In the genomic region with DNA sequence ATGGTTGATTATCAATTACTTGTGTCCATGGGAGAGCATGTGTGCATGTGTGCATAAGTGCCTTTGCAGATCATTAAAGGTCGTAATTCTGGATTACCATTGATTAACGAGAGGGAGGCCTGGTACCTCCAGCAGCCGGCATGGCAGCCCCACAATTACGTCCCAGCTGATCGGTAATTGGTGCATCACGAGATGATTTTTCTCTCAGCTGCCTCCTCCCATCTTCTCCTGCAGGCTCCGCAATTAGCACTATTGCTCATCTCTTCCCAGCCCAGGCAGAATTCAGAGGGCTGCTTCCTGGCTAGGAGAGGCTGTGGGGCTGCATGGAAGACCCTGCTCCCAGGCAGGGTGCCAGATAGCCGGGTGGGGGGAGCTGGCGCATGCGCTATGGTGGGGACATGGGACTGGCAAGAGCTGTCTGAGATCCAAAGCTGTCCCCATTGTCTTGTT, we compare ENCODE assay signal across 7 mouse cellular contexts. TPM values are rescaled to one million over a fixed set of nuclear protein-coding genes. Genes with fewer than 3 reads are reported as not detected.
DNase-seq lines count a peak whose midpoint lies in the region; ATAC-seq and TF ChIP-seq lines count a peak whose summit lies in the region.

No protein-coding gene starts in this region.

- in situ Hi-C loops in ES-E14 (cut with MboI; ENCODE audit: low sequenced_read_pairs in 2 of 2, unreplicated experiment in 2 of 2): no loop called here

- peak; percentile 85 for ATAC-seq in hindbrain, embryonic 12.5 days (ENCODE audit: low FRiP score)
- peak; percentile 38 for ATAC-seq in midbrain, embryonic 11.5 days (ENCODE audit: low FRiP score)
- ATAC-seq in heart, embryonic 12.5 days (ENCODE audit: insufficient number of reproducible peaks, low FRiP score): no peak

- H3K4me1 ChIP-seq in E14TG2a.4 (replicated peaks; ENCODE audit: low read depth, low read length) (peaks cover 94% of the 10 kb centered on the region), ES-E14 (ENCODE audit: control insufficient read depth in 2 of 2, insufficient read depth in 2 of 2, low read length in 2 of 2, poor library complexity in 1 of 2) (peaks cover 22 to 43% of the 10 kb centered on the region in 2 experiments)
- peaks cover 24% of the 10 kb centered on the region for H3K4me1 ChIP-seq in hindbrain, embryonic 12.5 days
- H3K4me1 ChIP-seq in midbrain, embryonic 11.5 days (ENCODE audit: control insufficient read depth, insufficient read depth, low read length): peaks cover 16% of the 10 kb centered on the region
- peaks cover 31% of the 10 kb centered on the region for H3K4me1 ChIP-seq in heart, embryonic 12.5 days (replicated peaks)

- WGBS in hindbrain, embryonic 12.5 days: 34% methylated on average over 10 of the region's 10 CpGs
- 58% methylated on average over 10 of the region's 10 CpGs for WGBS in midbrain, embryonic 11.5 days
- WGBS in heart, embryonic 12.5 days: 63% methylated on average over 10 of the region's 10 CpGs

- H3K4me3 ChIP-seq in E14TG2a.4 (replicated peaks; ENCODE audit: low read length) (peak overlapping the region; percentile 80), ES-E14 (ENCODE audit: insufficient read depth in 1 of 2, low read depth in 1 of 2, low read length in 2 of 2, poor library complexity in 1 of 2, severe bottlenecking in 1 of 2) (peak overlapping the region; percentile 48 to 60)
- H3K4me3 ChIP-seq in hindbrain, embryonic 12.5 days: no peak overlapping the region
- H3K4me3 ChIP-seq in midbrain, embryonic 11.5 days (ENCODE audit: low read depth, low read length): no peak overlapping the region
- H3K4me3 ChIP-seq in heart, embryonic 12.5 days: no peak overlapping the region

- no peaks in the 10 kb centered on the region for H3K36me3 ChIP-seq in E14TG2a.4 (ENCODE audit: insufficient read depth, low read length)
- H3K36me3 ChIP-seq in ES-E14 (ENCODE audit: control insufficient read depth, insufficient read depth, low read length, poor library complexity, severe bottlenecking): no peaks in the 10 kb centered on the region
- H3K36me3 ChIP-seq in hindbrain, embryonic 12.5 days: no peaks in the 10 kb centered on the region
- H3K36me3 ChIP-seq in midbrain, embryonic 11.5 days (ENCODE audit: control insufficient read depth, insufficient read depth, low read length): no peaks in the 10 kb centered on the region
- no peaks in the 10 kb centered on the region for H3K36me3 ChIP-seq in heart, embryonic 12.5 days

- H3K4me2 ChIP-seq in hindbrain, embryonic 12.5 days (replicated peaks): peak overlapping the region; percentile 30
- no peak overlapping the region for H3K4me2 ChIP-seq in midbrain, embryonic 11.5 days
- H3K4me2 ChIP-seq in heart, embryonic 12.5 days: no peak overlapping the region

- peak overlapping the region; percentile 96; the same call in 1 of the 2 replicates for H3K27ac ChIP-seq in ES-E14 (ENCODE audit: insufficient read depth, low read depth, low read length, poor library complexity, severe bottlenecking)
- H3K27ac ChIP-seq in hindbrain, embryonic 12.5 days: peak overlapping the region; percentile 90
- H3K27ac ChIP-seq in midbrain, embryonic 11.5 days (ENCODE audit: low read depth, low read length): peak overlapping the region; percentile 58
- no peak overlapping the region for H3K27ac ChIP-seq in heart, embryonic 12.5 days (ENCODE audit: poor library complexity, severe bottlenecking)

- TF ChIP-seq CTCF in E14TG2a.4 (conservative IDR thresholded peaks at IDR 0.05; ENCODE audit: low read length): no peak

- no peak for DNase-seq in ES-E14 (ENCODE audit: low read depth, low spot score)
- DNase-seq in midbrain, embryonic 11.5 days (ENCODE audit: low spot score, missing footprints): peak; percentile 86
- DNase-seq in thymus, postnatal 10 days (ENCODE audit: low spot score in 2 of 2): no peak
- DNase-seq in adrenal gland, adult 18-20 months (ENCODE audit: low spot score in 2 of 2): no peak

- H3K9me3 ChIP-seq in E14TG2a.4 (ENCODE audit: low read length): no peaks in the 10 kb centered on the region
- no peaks in the 10 kb centered on the region for H3K9me3 ChIP-seq in ES-E14 (ENCODE audit: control insufficient read depth, insufficient read depth, low read depth, low read length)
- H3K9me3 ChIP-seq in hindbrain, embryonic 12.5 days (replicated peaks): no peaks in the 10 kb centered on the region
- no peaks in the 10 kb centered on the region for H3K9me3 ChIP-seq in midbrain, embryonic 11.5 days (ENCODE audit: control insufficient read depth, low read length)
- H3K9me3 ChIP-seq in heart, embryonic 12.5 days (replicated peaks): no peaks in the 10 kb centered on the region

- no peaks in the 10 kb centered on the region for H3K27me3 ChIP-seq in E14TG2a.4 (ENCODE audit: insufficient read depth, low read length)
- H3K27me3 ChIP-seq in hindbrain, embryonic 12.5 days: peaks cover 29% of the 10 kb centered on the region
- peaks cover 8% of the 10 kb centered on the region; the same call in 1 of the 2 replicates for H3K27me3 ChIP-seq in midbrain, embryonic 11.5 days (ENCODE audit: control insufficient read depth, insufficient read depth, low read length)
- H3K27me3 ChIP-seq in heart, embryonic 12.5 days (replicated peaks): no peaks in the 10 kb centered on the region

- peak overlapping the region; percentile 78; the same call in 1 of the 2 replicates for H3K9ac ChIP-seq in ES-E14 (ENCODE audit: insufficient read depth, low read depth, low read length, poor library complexity, severe bottlenecking)
- 0 out of 2 replicates have a peak overlapping the region, but pooled peaks have one; percentile 41 for H3K9ac ChIP-seq in hindbrain, embryonic 12.5 days
- H3K9ac ChIP-seq in midbrain, embryonic 11.5 days (ENCODE audit: low read length): peak overlapping the region; percentile 25
- no peak overlapping the region for H3K9ac ChIP-seq in heart, embryonic 12.5 days

TF ChIP-seq in ES-E14, 5 proteins besides CTCF, POLR2A, EP300 and RAD21:
- TF ChIP-seq HCFC1 (IDR thresholded peaks at IDR 0.05; ENCODE audit: borderline replicate concordance, insufficient read depth, low read length) (no peak), MAFK (IDR thresholded peaks at IDR 0.05; ENCODE audit: insufficient read depth, low read depth, low read length) (no peak), ZNF384 (IDR thresholded peaks at IDR 0.05; ENCODE audit: low read depth, low read length) (no peak), ZC3H11A (IDR thresholded peaks at IDR 0.05; ENCODE audit: borderline replicate concordance, low read depth, low read length) (no peak), CHD2 (IDR thresholded peaks at IDR 0.05; ENCODE audit: low read depth, low read length) (no peak)

RNA-seq across cellular contexts. Expression of a gene that starts 26.9 kb away (rescaled TPM):
- total RNA-seq in ES-E14 (2012; rRNA removed): 39.5 and 43.2 TPM in 2 replicates
- polyA plus RNA-seq in hindbrain, embryonic 12.5 days (2016; fragmentation: Nextera tagmentation; extraction: Ambion mirVana): 75.9 and 86.3 TPM in 2 replicates
- polyA plus RNA-seq in midbrain, embryonic 11.5 days (2014; fragmentation: Nextera tagmentation; extraction: Ambion mirVana): 24.4 and 26.4 TPM in 2 replicates
- total RNA-seq in adrenal gland, adult 18-20 months (2021): 10 to 100 TPM; 61.0 to 61.4 TPM
- 57.8 and 59.5 TPM in 2 replicates for polyA plus RNA-seq in heart, embryonic 12.5 days (2016; fragmentation: Nextera tagmentation; extraction: Ambion mirVana)

RNA-seq across cellular contexts. Expression of a gene that starts 35.3 kb away (rescaled TPM):
- total RNA-seq in ES-E14 (2012; rRNA removed): 26.5 and 27.6 TPM in 2 replicates
- 41.1 and 46.9 TPM in 2 replicates for polyA plus RNA-seq in hindbrain, embryonic 12.5 days (2016; fragmentation: Nextera tagmentation; extraction: Ambion mirVana)
- 37.9 and 38.4 TPM in 2 replicates for polyA plus RNA-seq in midbrain, embryonic 11.5 days (2014; fragmentation: Nextera tagmentation; extraction: Ambion mirVana)
- total RNA-seq in adrenal gland, adult 18-20 months (2021): 10 to 100 TPM; 21.8 to 28.5 TPM
- 28.9 and 29.3 TPM in 2 replicates for polyA plus RNA-seq in heart, embryonic 12.5 days (2016; fragmentation: Nextera tagmentation; extraction: Ambion mirVana)

Comparison
In these comparisons a context has a peak if more than half of its experiments do, and no peak if none do; other contexts are left out.
1. H3K4me3 ChIP-seq: peak in E14TG2a.4 (single experiment) and ES-E14 (2 of 2); none in hindbrain, embryonic 12.5 days (single experiment), midbrain, embryonic 11.5 days (single experiment) and heart, embryonic 12.5 days (single experiment).